Mouse (Mus musculus): ENCODE data around the gene Mrfap1.

GRCm38 (mm10) chr5:36840092-36840491 lies 43.5 kb upstream of the Mrfap1 start:
- no peak for TF ChIP-seq CTCF (IDR thresholded peaks at IDR 0.05; ENCODE audit: borderline replicate concordance, insufficient read depth, low read depth, low read length)
- no peak for TF ChIP-seq POLR2A (IDR thresholded peaks at IDR 0.05; ENCODE audit: borderline replicate concordance, insufficient read depth, low read length)

Measured in cerebellum, adult 2 months (tissue).